Mouse (Mus musculus) lung, postnatal 25 days (tissue): ENCODE results near the gene Rbfox1.

Experiments
- DNase-seq: peaks from one replicate; pipeline ENCODE4 v3.0.0; 2022; ENCODE audit warnings: low spot score

The Rbfox1 gene

DNA sequence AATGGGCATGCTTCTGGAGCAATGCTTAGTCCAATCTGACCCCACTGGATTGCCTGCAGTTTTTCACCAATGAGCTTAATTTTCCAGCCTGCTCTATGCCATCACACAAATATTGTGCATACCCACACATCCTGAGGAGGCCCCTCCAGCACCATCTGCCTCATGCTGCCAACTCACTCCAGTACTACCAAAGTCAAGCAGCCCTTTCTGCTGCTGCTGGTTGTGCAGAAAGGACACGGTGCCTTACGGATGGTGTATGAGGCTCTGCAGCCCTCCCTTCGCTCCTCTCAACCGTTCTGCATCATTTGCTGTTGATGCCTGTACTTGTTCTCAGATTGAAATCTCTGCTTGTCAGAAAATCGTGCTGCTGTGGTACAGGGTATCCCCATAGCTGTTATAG is 468.0 kb downstream of the Rbfox1 start:
- no peak for DNase-seq

GRCm38 (mm10) chr16:6356931-6357330 is 471.8 kb downstream of the Rbfox1 start:
- no peak for DNase-seq

DNA sequence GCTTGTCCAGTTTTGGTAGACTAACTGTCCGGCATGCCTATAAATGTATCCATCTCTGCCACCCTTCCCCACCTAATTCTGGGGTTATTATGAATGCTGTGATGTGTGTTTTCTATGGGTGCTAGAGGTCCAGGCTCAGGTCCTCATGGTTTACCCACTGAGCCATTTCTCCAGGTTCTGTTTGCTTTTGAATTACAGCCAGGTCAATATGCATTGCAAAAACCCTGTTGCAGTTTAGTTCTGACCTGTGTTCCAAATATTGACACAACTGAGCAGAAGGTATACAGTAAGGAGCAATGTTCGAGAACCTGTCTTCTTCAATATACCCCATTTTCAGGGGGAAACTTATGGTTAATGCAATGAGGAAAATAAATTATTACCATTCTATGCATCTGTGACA is 480.6 kb downstream of the Rbfox1 start:
- DNase-seq = no peak

- DNase-seq = no peak
Measured at GRCm38 (mm10) chr16:6366649-6367048, 481.5 kb downstream of the Rbfox1 start.

DNA sequence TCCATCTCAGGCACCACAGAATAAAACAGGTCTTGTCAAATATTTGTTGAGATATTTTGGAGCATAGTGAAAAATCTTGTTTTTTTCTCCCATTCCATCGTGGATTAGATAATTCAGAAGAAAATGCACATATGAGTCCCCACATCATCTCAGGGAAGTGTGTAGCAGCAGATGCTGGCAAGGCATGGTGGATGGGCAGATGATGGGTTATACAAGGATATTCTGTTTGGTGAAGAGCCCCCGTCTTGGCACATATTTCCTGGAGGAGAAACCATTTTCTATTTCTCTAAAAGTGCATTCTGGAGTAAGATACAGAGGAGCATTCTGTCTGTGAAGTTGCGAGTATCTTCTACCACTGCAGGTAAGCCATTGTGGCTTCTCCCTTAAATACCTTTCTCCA is 495.8 kb downstream of the Rbfox1 start:
- no peak for DNase-seq

GRCm38 (mm10) chr16:6381572-6381971 is 496.4 kb downstream of the Rbfox1 start:
- no peak for DNase-seq

GRCm38 (mm10) chr16:6382712-6383111 is 497.6 kb downstream of the Rbfox1 start:
- no peak for DNase-seq

- DNase-seq = no peak
Measured at GRCm38 (mm10) chr16:6390278-6390930, 505.2 kb downstream of the Rbfox1 start.

GRCm38 (mm10) chr16:6396676-6397409 is 511.7 kb downstream of the Rbfox1 start:
- no peak for DNase-seq

DNA sequence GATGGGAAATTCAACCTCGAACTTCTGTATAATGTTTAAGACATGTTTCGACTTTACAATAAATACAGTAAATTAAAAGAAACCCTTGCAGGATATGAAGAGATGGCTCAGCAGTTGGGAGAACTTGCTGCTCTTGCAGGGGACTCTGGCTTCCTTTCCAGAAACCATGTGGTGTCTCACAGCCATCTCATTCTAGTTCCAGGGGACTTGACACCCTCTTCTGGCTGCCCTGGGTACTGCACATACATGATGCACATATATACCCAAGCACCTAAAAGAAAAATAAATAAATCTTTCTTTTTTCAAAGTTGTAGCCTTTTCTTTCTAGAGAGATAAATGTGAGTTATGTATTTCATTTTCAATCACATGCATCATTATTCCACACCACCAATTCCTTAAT is 512.5 kb downstream of the Rbfox1 start:
- DNase-seq = no peak

GRCm38 (mm10) chr16:6402816-6403215 is 517.7 kb downstream of the Rbfox1 start:
- no peak for DNase-seq

- DNase-seq = no peak
Measured at GRCm38 (mm10) chr16:6414846-6415245, 529.7 kb downstream of the Rbfox1 start.

GRCm38 (mm10) chr16:6421623-6422145 is 536.5 kb downstream of the Rbfox1 start:
- DNase-seq = no peak

DNA sequence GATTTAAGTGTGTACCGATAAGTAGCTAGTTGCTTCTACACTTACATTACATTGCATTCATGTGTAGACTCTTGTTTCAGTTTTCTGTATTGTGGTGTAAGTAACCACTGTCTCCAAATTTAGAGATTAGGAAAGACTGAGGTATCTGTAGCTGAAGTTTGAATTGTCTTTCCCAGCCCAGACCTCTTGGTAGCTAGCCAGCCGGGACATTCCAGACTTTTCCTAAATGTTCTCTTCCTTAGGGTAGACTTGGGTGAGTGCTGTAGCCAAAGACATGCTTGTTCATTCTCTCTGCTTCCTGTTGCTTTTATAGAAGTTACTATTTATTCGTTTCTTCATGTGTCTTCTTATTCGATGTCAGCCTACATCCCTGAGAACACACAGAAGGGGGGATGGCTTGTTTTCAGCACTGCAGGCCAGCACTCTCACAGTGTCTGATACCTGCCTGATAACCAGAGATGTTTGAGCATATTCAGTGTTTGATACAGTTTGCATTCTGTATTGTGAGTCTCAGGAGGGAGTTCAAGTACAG is 538.8 kb downstream of the Rbfox1 start:
- DNase-seq = no peak

- DNase-seq = no peak
Measured at GRCm38 (mm10) chr16:6424738-6425137, 539.6 kb downstream of the Rbfox1 start.

- DNase-seq = no peak
Measured at GRCm38 (mm10) chr16:6427292-6428281, 542.4 kb downstream of the Rbfox1 start.

DNA sequence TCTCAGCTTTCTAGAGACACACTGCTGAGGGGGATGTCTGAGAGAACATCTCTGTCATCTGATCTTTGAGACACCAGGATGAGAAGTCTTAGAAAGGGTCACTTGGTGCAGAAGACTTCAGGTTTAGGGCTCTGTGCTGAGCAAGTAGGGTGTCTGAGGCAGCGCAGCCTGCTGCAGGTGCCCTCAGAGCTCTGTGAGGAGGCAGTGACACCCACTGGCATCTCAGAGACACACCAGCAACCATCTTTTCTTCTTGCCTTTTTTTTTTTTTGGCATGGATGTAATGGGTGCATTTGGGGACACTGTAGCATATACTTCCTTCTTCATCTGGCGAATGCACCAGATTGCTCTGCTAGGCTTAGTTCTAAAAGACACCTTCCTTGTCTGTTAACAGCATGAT is 545.8 kb downstream of the Rbfox1 start:
- no peak for DNase-seq

DNA sequence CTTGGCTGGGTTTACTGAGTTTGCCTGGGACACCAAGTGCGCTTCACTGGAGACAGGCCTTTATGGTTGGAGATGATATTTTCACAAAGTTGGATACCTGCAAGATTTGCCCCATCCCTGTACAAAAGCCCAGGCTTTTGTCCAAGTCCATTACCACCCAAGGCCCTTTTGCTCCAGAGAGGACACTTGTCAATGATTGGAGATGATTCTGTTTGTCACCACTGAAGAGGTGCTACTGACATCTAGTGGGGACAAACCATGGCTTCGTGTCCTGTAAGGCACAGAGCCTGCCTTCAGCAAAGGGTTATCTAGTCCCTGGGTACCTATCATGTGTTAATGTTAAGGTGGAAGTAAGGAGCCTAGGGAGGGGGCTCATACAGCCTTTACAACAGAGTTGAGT is 551.3 kb downstream of the Rbfox1 start:
- DNase-seq = no peak

DNA sequence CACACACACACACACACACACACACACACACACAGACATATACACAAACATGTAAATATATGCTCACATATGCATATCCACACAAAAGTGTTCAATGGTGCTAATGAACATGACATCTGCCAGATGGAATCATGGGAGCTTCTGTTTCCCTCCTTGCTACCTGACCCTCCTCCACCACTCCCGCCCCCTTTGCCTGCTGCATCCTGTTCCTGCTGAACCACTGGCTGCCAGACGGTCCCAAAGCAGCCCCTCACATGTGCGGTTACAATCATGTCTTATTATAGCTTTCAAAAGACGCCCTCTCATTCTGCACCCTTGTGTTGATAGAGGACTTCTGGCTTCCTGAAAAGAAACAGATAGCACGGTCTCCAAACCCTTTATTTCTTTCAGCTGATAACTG is 563.1 kb downstream of the Rbfox1 start:
- DNase-seq = no peak

GRCm38 (mm10) chr16:6455349-6455748 is 570.2 kb downstream of the Rbfox1 start:
- no peak for DNase-seq

GRCm38 (mm10) chr16:6479094-6479590 is 594.0 kb downstream of the Rbfox1 start:
- DNase-seq = no peak
